Mouse (Mus musculus): Measurements from ENCODE around the gene Fam222a.
A peak's percentile ranks its signal among the peaks of the same experiment; 100 is the strongest.

Gene Fam222a

DNA sequence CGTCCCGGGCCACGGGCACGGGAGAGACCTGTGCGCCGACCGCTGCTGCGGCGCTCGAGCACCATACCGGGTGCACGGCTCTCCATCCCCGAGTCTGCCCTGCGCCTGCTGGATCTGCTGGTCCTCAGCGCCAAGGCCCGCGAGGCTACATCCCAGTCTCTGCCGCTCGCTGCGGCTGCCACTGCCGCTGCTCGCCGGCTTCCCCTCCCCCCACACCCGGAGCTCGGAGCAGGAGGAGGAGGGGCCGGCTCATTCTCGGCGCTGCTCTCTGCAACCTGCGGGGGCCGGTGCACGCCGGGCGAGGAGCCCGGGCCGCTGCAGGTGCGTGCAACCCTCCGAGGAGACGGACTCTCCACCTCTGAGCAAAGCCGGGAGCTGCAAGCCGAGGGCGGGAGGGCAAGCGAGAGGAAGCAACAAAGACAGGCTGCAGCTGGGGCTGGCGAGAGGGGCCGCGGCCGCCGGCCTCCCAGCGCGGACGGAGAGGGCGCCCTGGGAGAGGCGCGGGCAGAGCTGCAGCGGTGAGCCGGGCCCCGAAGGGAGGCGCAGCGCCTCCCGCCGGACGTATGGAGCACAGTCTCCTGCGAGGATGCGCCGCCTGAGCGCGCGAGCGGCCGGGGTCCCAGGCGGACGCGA, at the start of gene Fam222a:
Gene Fam222a (plus strand): TSS at position 452 of the 633 bp plus-strand sequence.
- DNase-seq (ENCODE audit: low spot score in 2 of 2) = peak; percentile 50 to 70

DNA sequence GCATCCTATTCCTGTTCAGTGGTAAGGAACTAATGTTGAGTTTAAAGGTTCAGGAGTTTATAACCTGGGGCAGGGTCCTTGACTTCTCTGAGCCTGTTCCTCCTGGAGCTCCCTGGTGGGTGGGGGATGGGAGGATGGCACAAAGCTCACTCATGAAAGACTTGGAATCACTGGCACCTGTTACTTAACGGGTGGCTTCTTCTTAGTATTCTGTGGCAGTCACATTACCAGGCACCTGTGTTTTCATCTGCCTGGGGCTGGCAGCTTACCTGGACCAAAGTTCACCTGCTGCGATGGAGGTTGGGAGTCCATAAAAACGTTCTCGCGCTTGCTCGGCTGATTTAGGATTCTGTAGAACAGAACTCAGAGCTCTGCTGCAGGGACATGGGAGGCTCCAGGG, 39.5 kb upstream of the Fam222a start:
- no peak for DNase-seq (ENCODE audit: low spot score in 2 of 2)

DNA sequence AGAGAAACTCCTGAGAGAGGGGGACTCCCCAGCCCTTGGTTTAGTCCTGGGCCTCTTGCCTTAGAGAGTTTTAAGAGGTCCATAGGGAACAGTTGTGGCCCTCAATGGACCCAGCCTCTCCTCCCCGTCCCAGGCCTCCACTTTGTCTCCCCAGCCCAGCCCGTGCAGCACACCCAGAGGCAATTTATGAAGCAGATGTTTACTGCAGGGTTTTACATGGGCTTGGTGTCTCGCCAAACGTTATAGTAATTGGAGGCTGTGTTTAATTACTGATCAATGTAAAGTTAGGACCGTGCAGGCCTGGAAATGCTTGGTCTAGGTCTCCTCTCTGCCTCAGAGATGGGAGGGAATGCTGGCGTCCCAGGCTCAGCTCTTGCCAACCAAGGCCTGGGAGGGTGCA, 37.5 kb upstream of the Fam222a start:
- DNase-seq (ENCODE audit: low spot score in 2 of 2) = no peak

DNA sequence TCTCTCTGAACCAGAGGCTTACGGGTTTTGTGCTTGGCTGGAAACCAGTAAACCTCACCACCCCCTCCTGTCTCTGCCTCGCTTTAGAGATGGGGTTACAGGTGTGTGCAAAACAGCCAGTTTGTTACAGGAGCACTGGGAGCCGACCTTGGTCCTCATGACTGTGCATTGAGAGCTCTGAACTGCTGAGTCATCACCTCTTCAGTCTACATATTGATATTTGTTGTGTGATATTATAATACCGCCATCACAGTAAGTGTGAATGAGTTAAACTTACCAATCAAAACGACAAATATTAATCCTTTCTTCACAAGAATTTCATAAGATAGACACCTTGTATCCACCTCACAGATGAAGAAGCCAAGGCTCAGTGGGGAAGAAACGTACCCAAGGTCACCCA, 35.8 kb upstream of the Fam222a start:
- DNase-seq (ENCODE audit: low spot score in 2 of 2) = no peak

DNA sequence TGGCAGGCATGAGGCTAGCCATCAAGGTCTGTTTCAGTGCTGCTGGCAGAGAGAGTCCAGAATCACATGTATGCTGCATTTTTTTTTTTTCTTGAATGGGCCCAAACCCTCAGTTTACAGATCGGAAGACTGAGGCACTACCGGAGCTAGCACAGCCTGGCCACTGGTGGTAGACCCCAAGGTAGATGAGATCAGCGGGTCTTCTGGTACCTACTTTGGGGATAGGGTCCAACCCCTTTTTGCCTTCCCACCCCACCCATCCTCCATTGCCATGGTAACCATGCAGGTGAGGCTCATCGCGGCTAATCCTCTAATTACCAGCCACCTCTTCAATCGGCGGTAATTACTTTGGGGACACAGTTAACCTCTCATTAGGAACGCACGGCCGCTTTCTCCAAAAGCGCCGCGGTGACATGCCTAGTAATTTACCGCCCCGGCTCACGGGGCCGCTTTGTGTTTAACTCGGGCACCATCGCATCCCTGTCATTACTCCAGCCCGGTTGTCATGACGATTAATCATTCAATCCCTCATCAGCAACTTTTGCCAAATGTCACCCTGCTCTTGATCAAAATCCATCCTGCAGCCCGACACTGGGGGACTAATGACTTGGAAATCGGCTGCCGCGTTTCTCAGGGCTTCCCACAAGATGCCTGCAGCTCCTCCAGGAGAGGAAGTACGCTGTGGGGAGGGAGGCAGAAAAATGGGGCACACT, 30.4 kb upstream of the Fam222a start:
- DNase-seq (ENCODE audit: low spot score in 2 of 2) = no peak

DNA sequence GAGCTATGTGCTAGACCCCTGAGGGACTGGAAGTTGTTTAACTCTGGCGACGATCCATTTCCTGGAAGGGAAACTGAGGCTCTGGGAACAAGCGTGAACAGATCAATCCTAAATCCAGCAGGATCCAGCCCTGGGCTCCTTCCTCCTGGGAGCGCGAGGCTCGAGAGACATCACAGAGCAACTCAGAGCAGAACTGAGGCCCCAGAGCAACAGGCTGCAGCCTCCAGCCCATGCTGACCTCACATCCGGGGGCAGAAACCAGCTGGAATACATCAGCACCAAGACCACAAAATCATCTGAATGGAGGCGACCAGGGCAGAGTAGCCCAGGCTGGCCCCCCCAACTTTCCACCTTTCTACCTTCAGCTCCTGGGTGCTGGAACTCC, 29.8 kb upstream of the Fam222a start:
- no peak for DNase-seq (ENCODE audit: low spot score in 2 of 2)

DNA sequence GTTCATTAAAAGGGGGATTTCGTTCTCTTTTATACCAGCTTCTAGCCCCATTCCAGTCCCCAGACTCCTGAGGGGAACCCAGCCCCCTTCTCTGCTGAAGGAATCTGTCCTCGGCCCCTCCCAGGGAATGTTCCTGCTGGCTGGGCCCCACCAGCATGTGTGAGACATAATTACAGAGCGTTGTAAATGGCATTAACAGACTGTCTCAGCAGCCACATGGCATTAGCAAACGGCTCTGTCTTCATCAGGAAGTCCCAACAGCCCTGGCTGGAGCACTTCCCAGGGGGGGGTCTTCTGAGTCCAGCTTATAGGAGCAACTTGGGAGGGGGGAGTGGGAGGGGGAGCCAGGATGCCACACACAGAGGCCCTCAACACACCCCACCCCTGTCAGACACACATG, 29.1 kb upstream of the Fam222a start:
- DNase-seq (ENCODE audit: low spot score in 2 of 2) = no peak

DNA sequence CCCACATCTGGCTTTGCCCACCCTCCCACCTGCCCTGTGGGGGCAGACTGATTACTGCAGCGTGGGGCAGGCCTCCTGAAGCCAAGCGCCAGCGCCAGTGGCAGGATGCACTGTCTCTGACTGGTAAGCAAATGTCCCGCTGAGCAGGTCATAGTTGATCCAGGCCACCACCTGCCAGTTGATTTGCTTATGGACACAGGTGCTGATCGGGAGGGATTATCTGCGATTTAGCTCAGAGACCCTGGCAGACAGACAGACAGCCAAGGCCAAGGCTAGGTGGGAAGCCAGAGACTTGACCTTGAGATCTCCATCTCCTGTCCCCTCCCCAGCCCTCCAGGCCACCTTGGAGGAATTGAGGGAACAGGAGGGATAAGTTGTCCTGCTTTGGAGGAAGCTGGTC, 28.1 kb upstream of the Fam222a start:
- no peak for DNase-seq (ENCODE audit: low spot score in 2 of 2)

DNA sequence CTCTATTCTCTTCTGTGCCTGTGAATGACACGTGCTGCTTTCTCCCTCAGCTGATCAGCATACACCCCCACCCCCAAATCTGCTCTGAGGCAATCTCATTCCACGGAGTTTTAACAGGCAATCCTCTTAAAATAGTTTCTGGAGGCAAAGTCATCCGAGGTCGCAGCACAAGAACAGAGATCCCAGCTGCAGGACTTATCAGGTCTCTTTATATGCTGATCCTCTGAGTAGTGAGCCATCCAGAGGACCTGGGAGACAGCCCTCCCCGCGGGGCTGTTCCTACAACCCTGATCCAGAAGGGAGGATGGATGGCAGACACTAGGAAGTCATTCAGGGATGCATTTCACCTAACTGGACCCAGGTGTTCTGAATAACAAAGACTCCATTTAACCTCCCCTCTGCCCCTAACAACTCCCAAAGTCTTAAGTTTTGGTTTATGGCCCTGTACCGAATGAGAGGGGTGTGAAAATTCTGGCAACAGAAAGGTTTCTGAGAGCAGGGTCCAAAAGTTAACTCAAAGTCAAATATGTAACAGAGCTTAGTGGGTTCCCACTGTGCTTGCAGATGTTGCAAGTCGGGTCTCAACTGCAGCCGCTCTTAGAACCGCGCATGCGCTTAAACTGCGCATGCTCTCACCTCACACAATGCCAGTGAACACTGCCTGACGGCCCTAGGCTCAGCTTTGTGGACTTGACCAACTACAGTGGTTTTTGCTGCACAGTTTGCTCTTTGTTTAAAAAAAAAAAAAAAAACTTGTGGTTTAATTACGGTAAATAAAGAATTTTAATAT, 26.0 kb upstream of the Fam222a start:
- no peak for DNase-seq (ENCODE audit: low spot score in 2 of 2)

DNA sequence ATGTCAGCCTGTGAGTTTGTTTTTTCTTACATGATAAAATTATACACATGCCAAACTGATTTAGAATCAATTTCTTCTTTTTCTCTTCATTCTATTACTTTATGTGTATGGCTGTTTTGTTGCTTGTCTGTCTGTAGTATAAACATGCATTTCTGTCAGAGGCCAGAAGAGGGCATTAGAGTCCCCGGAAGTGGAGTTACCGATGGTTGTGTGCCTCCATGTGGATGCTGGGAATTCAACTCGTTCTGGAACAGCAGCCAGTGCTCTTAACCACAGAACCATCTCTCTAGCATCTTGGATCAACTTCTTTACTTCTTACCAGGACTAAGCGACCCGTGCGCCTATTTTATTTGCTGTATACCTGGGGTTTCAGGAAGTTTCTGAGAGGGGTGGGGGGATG, 24.2 kb upstream of the Fam222a start:
- DNase-seq (ENCODE audit: low spot score in 2 of 2) = no peak

DNA sequence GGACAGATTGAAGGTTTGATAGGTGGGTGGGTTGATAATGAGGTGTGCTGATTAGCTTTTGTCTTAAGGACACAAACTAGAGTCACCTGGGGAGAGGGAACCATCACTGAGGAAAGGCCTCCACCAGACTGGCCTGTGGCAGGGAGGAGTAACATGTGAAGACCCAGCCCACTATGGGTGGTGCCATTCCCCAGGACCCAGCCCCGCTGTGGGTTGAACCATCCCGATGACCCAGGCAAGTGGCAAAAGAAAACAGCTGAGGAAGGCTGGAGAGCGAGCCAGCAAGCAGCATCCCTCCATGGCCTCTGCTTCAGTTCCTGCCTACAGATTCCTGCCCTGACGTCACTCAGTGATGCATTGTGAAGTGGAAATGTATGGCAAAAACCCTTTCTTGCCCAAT, 23.6 kb upstream of the Fam222a start:
- no peak for DNase-seq (ENCODE audit: low spot score in 2 of 2)

DNA sequence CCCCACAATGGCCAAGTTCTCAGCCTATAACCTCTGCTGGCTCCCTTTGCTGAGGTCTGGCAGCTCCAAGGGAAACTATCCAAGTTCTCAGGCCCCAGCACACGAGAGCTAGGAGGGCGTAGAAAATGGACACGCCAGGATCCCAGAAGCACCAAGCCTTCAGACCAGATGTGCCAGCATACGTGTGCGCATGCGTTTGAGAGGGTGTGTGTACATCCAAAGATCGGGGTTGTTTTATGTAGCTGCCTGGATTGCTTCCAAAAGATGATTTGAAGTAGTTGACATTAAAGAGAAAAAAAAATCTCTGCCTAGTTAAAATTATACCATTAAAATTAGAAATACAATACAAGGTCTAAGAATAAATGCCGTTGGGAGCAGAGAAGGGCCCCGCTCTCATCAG, 22.7 kb upstream of the Fam222a start:
- no peak for DNase-seq (ENCODE audit: low spot score in 2 of 2)

DNA sequence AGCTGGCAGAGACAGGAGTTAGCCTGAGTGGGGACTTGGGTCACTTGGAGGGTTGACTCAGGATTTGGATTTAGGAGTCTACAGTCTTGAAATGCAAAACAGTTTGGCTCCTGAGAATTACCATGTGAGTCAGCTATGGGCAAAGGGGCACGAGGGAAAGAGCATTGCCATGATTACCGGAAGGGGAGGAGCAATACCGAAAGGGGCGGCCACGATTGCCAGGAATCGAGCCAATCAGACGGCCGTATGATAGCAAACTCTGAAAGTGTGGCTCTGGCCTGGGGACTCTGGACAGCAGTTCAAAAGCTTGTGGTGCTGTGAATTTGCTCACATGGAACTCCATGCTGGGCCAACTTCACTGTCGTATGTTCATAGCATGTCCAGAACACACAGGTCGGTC, 18.8 kb upstream of the Fam222a start:
- no peak for DNase-seq (ENCODE audit: low spot score in 2 of 2)

DNA sequence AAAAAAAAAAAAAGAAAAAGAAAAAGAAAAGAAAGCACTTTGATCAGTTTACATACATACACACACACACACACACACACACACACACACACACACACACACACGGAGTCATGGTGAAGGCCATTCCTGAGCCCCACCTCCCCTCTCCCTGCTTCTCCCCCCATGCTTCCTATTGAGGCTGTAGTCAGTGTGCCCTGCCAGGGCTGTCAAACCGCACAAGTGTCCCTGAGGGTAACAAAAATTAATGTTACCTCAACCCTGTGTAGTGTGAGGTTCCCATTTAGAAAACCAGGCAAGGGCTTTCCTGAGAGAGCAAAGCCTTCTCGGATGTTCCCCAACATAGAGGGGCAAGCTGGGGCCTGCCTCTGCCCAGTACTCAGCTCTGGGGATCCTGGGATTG, 18.0 kb upstream of the Fam222a start:
- no peak for DNase-seq (ENCODE audit: low spot score in 2 of 2)

DNA sequence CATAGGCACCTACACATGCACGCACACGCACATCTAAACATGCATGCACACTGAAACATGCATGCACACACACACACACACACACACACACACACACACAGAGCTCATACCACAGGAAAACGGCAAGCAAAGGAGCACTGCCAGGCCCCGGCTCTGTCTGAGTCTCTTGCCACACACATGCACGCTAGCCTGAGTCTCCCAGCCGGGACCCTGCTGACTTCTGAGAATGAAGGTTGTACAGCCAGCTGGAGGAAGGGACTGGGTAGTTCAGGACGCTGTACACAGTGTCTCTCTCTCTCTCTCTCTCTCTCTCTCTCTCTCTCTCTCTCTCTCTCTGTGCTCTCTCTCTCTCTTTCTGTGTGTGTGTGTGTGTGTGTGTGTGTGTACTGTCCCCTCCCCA, 17.4 kb upstream of the Fam222a start:
- no peak for DNase-seq (ENCODE audit: low spot score in 2 of 2)

DNA sequence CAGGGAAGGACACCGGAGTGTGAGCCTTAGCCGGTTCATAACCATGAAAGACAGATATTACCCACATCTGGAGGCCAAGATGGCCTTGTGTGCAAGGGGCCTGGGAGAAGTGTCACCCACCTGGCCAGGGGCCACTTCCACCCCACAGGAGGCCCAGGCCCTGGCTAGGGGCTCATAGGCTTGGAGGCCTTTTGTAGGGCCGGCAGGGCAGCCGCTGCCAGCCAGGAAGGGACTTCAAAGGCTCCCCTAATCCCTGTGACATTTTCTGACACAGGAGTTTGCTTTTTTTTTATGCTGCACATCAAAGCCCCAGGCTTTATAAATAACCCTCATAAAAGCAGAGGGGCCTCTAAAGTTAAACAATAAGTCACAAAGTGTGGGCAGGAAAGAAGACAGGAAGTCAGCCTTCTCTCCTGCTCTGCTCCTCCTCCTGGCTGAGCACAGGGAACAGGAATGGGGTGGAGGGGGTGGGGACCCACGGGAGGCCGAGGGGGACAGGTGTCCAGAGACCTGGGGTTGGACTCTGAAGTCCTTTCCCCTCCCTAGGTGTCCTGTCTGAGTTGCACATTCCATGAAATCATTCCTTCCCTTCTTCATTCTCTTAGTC, 16.8 kb upstream of the Fam222a start:
- DNase-seq (ENCODE audit: low spot score in 2 of 2) = no peak

DNA sequence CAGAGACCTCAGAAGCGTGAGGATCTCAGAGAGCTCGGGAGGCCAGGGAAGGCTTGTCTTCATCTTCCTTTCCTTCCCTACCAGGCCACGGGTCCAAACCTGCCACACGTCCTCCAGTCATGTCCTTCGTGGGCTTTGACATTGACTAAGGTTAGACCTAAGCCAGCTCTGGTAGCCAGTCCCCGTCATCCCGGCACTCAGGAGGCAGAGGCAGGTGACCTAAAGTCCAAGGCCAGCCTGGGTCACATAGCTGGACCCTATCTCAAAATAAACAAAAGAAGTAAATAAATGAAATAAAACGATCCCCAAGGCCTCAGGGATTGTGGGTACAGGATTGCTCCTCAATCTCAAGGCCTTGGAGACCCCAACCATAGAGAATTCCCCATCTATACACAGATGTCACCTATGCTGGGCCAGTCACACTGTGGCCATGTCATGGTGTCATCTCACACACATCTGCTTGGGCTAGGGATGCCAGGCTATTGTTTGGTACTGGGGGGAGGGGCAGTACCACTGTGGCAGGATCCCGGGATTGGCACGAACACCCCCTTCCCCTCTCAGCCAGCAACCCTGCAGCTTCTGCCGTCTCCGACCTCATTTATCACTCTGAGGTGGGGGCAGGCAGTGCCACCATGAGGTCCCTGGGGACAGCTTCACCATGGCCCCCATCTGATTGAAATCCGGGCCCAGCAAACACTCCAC, 15.2 kb upstream of the Fam222a start:
- no peak for DNase-seq (ENCODE audit: low spot score in 2 of 2)

DNA sequence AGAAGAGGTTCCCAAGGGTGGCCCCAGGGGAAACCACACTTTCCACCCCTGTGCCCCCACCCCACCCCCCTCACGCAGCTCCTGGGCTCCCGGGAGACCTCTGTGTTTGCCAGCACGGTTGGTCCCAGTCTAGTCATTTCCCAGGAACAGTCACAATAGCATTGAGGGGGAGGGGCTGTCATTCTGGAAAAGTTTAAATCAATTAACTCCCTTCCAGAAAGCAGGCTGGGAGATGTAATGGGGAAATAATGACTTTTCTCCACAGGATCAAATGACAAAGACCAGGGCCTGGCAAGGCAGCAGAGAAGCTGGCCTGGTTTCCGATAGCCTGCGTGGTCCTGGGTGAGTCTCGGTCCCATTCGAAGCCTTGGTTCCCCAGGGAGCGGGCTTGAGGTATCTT, 14.1 kb upstream of the Fam222a start:
- no peak for DNase-seq (ENCODE audit: low spot score in 2 of 2)

DNA sequence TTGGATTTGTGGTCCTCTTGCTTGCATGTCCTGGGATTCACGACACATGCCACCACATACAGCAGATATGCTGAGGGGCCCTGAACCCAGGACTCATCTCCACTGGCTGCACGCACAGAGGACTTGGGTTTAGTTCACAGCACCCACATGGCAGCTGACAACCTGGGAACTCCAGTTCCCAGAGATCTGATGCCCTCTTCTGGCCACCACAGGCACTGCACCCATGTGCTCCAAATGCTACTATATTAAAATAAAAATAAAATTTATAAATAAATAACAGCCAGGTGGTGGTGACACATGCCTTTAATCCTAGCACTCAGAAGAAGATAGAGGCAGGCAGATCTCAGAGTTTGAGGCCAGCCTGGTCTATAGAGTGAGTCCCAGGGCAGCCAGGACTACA, 12.4 kb upstream of the Fam222a start:
- DNase-seq (ENCODE audit: low spot score in 2 of 2) = no peak

DNA sequence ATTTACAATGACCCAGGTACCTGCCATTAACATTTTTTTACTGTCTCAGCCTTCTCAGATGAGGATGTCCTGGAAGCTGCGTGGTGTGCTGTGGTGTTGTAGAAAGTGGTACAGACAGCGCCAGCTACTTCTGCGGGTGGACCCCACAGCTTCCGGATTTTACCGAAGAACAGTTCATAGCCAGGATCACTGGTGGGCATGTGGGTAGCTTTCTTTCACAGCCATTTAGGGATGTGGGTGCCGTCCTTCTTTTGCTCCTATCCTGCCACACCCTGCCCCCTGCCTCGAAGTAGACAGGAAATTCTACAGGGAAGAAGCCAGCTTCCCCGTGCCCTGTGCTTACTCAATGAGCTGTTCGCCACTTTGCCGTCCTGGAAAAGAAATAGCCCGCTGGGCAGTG, 11.7 kb upstream of the Fam222a start:
- DNase-seq (ENCODE audit: low spot score in 2 of 2) = no peak

DNA sequence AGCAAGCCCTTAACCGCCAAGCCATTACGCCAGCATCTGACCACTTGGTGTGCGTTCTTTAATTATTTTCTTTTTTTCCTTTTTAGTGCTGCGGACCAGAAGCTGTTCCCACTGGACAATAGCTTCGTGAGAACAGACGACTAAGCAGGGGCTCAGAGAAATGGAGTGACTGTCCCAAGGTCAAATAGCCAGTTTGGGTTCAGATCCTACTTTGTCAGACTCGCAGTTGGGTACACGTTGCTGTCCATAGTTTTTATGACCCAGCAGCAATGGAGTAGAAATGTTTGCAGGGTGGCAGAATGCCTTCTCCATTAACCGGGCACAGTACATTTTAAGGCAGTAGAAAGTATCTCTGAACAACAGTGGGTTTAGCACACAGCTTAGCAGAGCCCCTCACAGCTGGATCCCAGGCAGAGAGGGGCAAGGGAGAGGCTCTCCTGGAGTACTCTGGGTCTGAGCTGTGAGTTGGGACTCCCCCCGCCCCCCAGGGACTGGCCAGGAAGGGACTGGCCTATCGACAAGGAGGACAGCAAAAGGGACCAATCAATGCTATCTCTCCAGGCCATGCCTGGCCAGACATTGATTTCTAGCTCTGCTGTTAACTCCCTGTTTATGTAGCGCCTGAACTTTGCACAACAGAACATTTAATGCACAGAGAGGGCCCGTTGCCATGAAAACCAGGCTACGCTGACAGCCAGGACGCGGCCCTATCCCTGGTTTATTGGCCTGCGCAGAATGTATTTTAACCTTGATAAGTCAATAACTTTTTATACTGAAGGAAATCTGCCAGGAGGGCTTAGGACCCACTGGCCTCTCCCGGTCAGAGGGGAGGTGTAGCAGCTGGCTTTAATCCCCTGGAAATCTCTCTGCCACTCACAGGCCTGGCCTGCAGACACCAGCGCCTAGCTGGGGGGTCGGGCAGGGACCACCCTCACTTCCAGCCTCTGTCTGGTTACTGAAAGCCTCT, 9.8 kb upstream of the Fam222a start:
- DNase-seq (ENCODE audit: low spot score in 2 of 2) = no peak

All from cerebellum, postnatal 4 days (tissue).